Mouse (Mus musculus): ENCODE measurements around the gene Dcdc2b. TPM values are rescaled to one million over a fixed set of nuclear protein-coding genes. Genes with fewer than 3 reads are reported as not detected.
A peak's percentile ranks its signal among the peaks of the same experiment; 100 is the strongest.

Dcdc2b gene
- polyA plus RNA-seq, 1 experiment from 2014 or later = 2.3 TPM

DNA sequence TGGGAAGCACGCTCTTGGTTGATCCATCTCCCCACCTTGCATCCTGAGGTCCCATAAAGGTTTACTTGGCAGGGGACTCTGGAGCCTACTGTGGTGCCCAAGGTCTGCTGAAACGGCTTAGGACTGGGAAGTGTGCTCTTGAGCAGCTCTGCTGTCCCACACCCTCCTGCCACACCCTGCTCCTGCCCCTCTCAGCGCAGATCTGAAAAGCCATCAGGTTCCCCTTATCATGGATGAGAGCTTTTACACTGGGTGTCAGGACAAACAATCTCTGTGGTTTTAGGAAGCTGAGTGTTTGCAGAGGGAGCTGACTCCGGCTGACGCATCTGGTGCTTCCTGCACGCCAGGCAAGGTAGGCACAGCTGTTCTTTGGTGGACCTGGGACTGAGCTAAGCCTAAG is 19.8 kb upstream of the Dcdc2b start:
- no peak overlapping the region for H3K9ac ChIP-seq
- WGBS = 96% methylated on average over 6 of the region's 6 CpGs
- no peak for ATAC-seq (ENCODE audit: insufficient number of reproducible peaks, insufficient read depth, low FRiP score, low TSS enrichment)
- no peak overlapping the region for H3K4me3 ChIP-seq
- H3K4me1 ChIP-seq = peaks cover 2% of the 10 kb centered on the region
- peaks cover 95% of the 10 kb centered on the region for H3K36me3 ChIP-seq
- no peaks in the 10 kb centered on the region for H3K27me3 ChIP-seq
- no peaks in the 10 kb centered on the region for H3K9me3 ChIP-seq
- H3K27ac ChIP-seq = no peak overlapping the region
- no peak overlapping the region for H3K4me2 ChIP-seq (replicated peaks)

DNA sequence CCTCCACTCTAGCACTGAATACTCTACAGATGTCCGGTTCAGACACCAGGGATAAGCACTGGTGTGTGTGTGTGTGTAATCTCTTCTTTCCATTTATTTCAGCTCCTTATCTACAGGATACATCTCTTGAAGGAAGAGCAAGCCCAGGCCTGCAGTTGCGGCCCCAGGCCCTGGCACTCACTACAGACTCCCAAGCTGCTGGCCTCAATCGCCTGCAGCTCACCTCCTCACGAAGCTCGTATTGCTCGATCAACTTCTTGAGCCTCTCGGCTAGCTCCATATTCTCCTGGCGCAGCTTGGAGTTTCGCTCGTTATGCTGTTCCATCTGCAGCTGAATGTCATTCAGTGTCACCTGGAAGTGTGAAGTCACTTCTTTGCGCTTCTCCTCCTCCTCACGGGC is 17.8 kb upstream of the Dcdc2b start:
- Histone ChIP-seq H3K4me3 (no peak overlapping the region), H3K27ac (no peak overlapping the region)

DNA sequence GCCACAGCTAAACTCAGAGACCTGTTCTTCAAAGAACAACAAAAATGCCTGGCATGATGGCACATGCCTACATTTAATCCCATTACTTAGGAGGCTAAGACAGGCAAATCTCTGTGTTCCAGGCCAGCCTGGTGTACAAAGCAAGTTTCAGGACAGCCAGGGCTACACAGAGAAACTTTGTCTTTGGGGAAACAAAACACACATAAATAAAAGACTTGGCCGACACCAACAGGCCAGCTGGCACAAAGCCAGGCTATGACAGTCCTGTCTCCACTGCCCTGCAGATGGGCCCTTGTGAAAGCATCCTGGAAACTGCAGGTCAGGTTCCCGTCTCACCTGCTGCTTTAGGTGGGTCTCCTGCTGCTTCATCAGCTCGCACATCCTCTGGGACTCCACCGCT is 16.9 kb upstream of the Dcdc2b start:
- H3K9ac ChIP-seq = no peak overlapping the region
- H3K4me1 ChIP-seq = no peaks in the 10 kb centered on the region; the same call in 1 of the 2 replicates
- no peak overlapping the region for H3K4me2 ChIP-seq (replicated peaks)
- no peaks in the 10 kb centered on the region for H3K27me3 ChIP-seq
- H3K27ac ChIP-seq = no peak overlapping the region
- H3K4me3 ChIP-seq = no peak overlapping the region
- ATAC-seq (ENCODE audit: insufficient number of reproducible peaks, insufficient read depth, low FRiP score, low TSS enrichment) = no peak
- H3K36me3 ChIP-seq = peaks cover 98% of the 10 kb centered on the region
- no peaks in the 10 kb centered on the region for H3K9me3 ChIP-seq
- 92% methylated on average over 4 of the region's 4 CpGs for WGBS

More for the DNA sequence above, 17.8 kb upstream of the Dcdc2b start:
- Histone ChIP-seq H3K4me1 (no peaks in the 10 kb centered on the region), H3K4me2 (replicated peaks) (no peak overlapping the region), H3K36me3 (peaks cover 98% of the 10 kb centered on the region), H3K27me3 (no peaks in the 10 kb centered on the region), H3K9me3 (no peaks in the 10 kb centered on the region), H3K9ac (no peak overlapping the region)
- WGBS = 88% methylated on average over 12 of the region's 12 CpGs
- no peak for ATAC-seq (ENCODE audit: insufficient number of reproducible peaks, insufficient read depth, low FRiP score, low TSS enrichment)

DNA sequence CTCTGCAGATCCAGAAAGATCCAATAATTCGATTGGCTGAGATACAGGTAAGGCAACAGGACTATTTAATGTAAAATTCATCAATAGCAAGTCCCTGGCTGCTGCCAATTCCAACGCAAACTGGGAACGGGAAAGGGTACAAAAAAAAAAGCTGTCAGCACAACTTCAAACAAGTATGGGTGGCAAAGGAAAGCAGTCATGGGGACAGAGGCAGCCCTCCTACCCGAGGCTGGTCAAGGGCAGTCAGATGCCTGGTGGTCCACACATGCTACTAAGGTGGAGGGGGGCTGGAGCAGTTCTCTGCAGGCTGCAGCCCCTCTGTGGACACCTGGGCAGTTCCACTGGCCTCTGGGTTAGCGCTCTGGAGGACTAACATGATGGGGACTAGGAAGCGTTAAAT is 12.0 kb upstream of the Dcdc2b start:
- H3K27me3 ChIP-seq = no peaks in the 10 kb centered on the region
- peaks cover 53% of the 10 kb centered on the region for H3K36me3 ChIP-seq
- H3K4me1 ChIP-seq = peaks cover 26% of the 10 kb centered on the region
- WGBS = 73% methylated on average over 6 of the region's 6 CpGs
- H3K4me2 ChIP-seq (replicated peaks) = no peak overlapping the region
- 0 out of 2 replicates have a peak overlapping the region, but pooled peaks have one; percentile 4 for H3K4me3 ChIP-seq
- no peak overlapping the region for H3K27ac ChIP-seq
- no peak for ATAC-seq (ENCODE audit: insufficient number of reproducible peaks, insufficient read depth, low FRiP score, low TSS enrichment)
- no peak overlapping the region for H3K9ac ChIP-seq
- no peaks in the 10 kb centered on the region for H3K9me3 ChIP-seq

DNA sequence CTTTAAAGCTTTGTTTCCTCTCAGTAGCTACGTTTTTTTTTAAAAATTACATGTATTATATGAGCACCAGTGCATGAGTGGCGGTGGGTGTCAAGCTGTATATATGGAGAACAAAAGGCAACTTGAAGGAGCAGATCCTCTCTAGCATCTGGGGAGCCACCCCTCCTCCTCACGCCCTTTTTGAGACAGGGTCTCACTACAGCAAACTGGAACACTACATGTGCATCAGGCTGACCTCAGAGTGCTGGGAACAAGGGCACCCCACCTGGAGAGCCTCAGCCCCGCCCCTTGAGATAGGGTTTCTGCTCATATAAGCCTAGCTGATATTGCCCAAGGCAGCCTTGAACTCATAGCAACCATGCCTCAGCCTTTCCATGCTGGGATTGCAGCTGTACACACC is 11.4 kb upstream of the Dcdc2b start:
- Histone ChIP-seq H3K36me3 (peaks cover 48% of the 10 kb centered on the region), H3K9me3 (no peaks in the 10 kb centered on the region), H3K27ac (no peak overlapping the region), H3K4me2 (replicated peaks) (peak overlapping the region; percentile 82), H3K4me1 (peaks cover 26% of the 10 kb centered on the region), H3K4me3 (no peak overlapping the region), H3K27me3 (no peaks in the 10 kb centered on the region), H3K9ac (no peak overlapping the region)
- 43% methylated on average over 4 of the region's 4 CpGs for WGBS
- ATAC-seq (ENCODE audit: insufficient number of reproducible peaks, insufficient read depth, low FRiP score, low TSS enrichment) = no peak

- ATAC-seq (ENCODE audit: insufficient number of reproducible peaks, insufficient read depth, low FRiP score, low TSS enrichment) = 0 out of 2 replicates have a peak, but pooled peaks have one; percentile 8
- 3% methylated on average over 6 of the region's 6 CpGs for WGBS
Observed at GRCm38 (mm10) chr4:129625029-129625370, 10.9 kb upstream of the Dcdc2b start.

DNA sequence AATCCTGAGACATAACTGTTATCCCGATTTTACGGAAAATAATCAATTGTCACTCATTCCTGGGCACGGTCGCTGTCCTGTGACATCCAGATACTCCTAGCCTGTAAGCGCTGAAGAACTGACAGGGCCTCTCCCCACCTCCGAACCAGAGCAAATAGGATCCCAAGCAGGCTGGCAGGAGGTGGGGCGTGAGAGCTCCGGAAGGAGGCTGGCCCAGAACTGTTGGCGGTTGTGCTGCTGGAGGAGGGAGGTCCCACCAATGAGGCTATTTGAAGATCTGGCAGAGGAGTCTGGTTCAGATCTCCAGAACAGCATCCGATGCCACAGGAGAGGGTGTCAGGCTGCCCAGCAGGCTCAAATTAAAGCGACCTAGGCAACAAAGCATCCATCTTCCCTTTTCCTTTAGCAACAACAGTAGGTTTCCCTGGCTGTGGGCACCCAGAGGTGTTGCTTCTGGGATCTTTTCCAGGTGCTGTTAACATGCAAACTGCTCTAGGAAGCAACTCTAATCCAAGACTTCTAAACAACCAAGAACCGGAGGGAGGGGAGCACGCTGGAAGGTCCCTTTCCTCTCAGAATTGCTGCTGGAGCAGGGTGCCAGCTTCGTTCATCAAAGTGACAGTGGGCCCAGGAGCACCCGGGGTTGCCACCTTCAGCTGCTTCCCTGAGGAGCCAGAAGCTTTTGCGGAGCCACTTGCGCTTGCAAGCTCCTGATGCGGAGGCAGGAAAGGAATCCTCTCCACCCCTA is 10.4 kb upstream of the Dcdc2b start:
- Histone ChIP-seq H3K27me3 (no peaks in the 10 kb centered on the region), H3K36me3 (peaks cover 40% of the 10 kb centered on the region), H3K4me3 (peak overlapping the region; percentile 64), H3K27ac (peak overlapping the region; percentile 89), H3K9ac (peak overlapping the region; percentile 76), H3K4me2 (replicated peaks) (peak overlapping the region; percentile 82), H3K4me1 (peaks cover 26% of the 10 kb centered on the region), H3K9me3 (no peaks in the 10 kb centered on the region)
- under 1% methylated on average over 18 of the region's 18 CpGs for WGBS
- ATAC-seq (ENCODE audit: insufficient number of reproducible peaks, insufficient read depth, low FRiP score, low TSS enrichment) = peak; percentile 84

More at GRCm38 (mm10) chr4:129625029-129625370, 10.9 kb upstream of the Dcdc2b start:
- Histone ChIP-seq H3K9me3 (no peaks in the 10 kb centered on the region), H3K4me2 (replicated peaks) (peak overlapping the region; percentile 82), H3K27ac (peak overlapping the region; percentile 89), H3K9ac (peak overlapping the region; percentile 27; the same call in 1 of the 2 replicates), H3K4me1 (peaks cover 26% of the 10 kb centered on the region), H3K27me3 (no peaks in the 10 kb centered on the region), H3K4me3 (peak overlapping the region; percentile 64), H3K36me3 (peaks cover 44% of the 10 kb centered on the region)

DNA sequence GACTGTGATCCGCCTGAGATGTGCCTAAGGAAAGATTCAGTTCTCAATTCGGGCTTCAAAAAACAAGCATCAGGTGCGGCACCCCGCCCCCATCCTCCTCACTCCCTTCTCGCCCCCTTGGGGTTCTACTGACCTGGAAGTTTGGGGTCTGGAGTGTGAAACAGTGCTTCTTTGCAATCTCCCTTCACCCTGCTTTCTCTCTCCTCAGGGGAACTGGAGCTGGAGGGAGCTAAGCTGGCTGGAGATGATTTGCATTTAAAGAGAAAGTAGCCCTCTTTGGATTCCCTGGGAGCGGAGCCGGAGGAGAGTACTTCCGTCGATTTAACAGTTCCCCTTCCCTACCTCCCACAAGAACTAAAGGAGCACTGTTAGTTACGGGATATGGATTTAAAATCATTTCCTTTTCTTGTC is 9.6 kb upstream of the Dcdc2b start, which contains the start of gene Ccdc28b:
Gene Ccdc28b, minus strand, starts transcription at position 267 of the 411 bp plus-strand sequence.
- peaks cover 26% of the 10 kb centered on the region for H3K4me1 ChIP-seq
- H3K9ac ChIP-seq = peak within 1 kb of the TSS; percentile 76
- H3K27ac ChIP-seq = peak within 1 kb of the TSS; percentile 89
- no peak for ATAC-seq (ENCODE audit: insufficient number of reproducible peaks, insufficient read depth, low FRiP score, low TSS enrichment)
- H3K4me3 ChIP-seq = peak within 1 kb of the TSS; percentile 64
- H3K36me3 ChIP-seq = peaks cover 32% of the 10 kb centered on the region
- WGBS = under 1% methylated on average over 10 of the region's 10 CpGs
- H3K4me2 ChIP-seq (replicated peaks) = peak within 1 kb of the TSS; percentile 82
- no peaks in the 10 kb centered on the region for H3K9me3 ChIP-seq
- H3K27me3 ChIP-seq = no peaks in the 10 kb centered on the region

GRCm38 (mm10) chr4:129622803-129623535 is 8.9 kb upstream of the Dcdc2b start:
- Histone ChIP-seq H3K4me2 (replicated peaks) (peak overlapping the region; percentile 82), H3K9ac (peak overlapping the region; percentile 76), H3K27me3 (no peaks in the 10 kb centered on the region), H3K9me3 (no peaks in the 10 kb centered on the region), H3K27ac (peak overlapping the region; percentile 89), H3K4me3 (peak overlapping the region; percentile 64), H3K36me3 (peaks cover 25% of the 10 kb centered on the region), H3K4me1 (peaks cover 31% of the 10 kb centered on the region)
- 22% methylated on average over 8 of the region's 8 CpGs for WGBS
- ATAC-seq (ENCODE audit: insufficient number of reproducible peaks, insufficient read depth, low FRiP score, low TSS enrichment) = no peak

- WGBS = 75% methylated on average over 11 of the region's 11 CpGs
- Histone ChIP-seq H3K9ac (no peak overlapping the region), H3K27ac (no peak overlapping the region), H3K4me2 (replicated peaks) (peak overlapping the region; percentile 82), H3K9me3 (no peaks in the 10 kb centered on the region), H3K36me3 (peaks cover 20% of the 10 kb centered on the region), H3K4me3 (peak overlapping the region; percentile 64; the same call in 1 of the 2 replicates), H3K4me1 (peaks cover 34% of the 10 kb centered on the region), H3K27me3 (no peaks in the 10 kb centered on the region)
- no peak for ATAC-seq (ENCODE audit: insufficient number of reproducible peaks, insufficient read depth, low FRiP score, low TSS enrichment)
Observed at GRCm38 (mm10) chr4:129622120-129622802, 8.2 kb upstream of the Dcdc2b start.

GRCm38 (mm10) chr4:129621283-129621841 is 7.3 kb upstream of the Dcdc2b start:
- H3K4me3 ChIP-seq = no peak overlapping the region
- no peaks in the 10 kb centered on the region for H3K27me3 ChIP-seq
- no peak overlapping the region for H3K27ac ChIP-seq
- WGBS = 77% methylated on average over 8 of the region's 8 CpGs
- peaks cover 34% of the 10 kb centered on the region for H3K4me1 ChIP-seq
- no peak for ATAC-seq (ENCODE audit: insufficient number of reproducible peaks, insufficient read depth, low FRiP score, low TSS enrichment)
- peaks cover 19% of the 10 kb centered on the region for H3K36me3 ChIP-seq
- no peak overlapping the region for H3K9ac ChIP-seq
- H3K9me3 ChIP-seq = no peaks in the 10 kb centered on the region
- no peak overlapping the region for H3K4me2 ChIP-seq (replicated peaks)

Data from embryonic facial prominence, embryonic 12.5 days (tissue).